Mouse (Mus musculus) activated CD4-positive, CD25-positive, alpha-beta regulatory T cell, adult 4 months (primary cell): ENCODE data around the gene Unc119. TPM values are rescaled to one million over a fixed set of nuclear protein-coding genes. Genes with fewer than 3 reads are reported as not detected.

ENCODE experiments used
- ATAC-seq: one replicate; pipeline ENCODE4 v1.8.0; 2017
- polyA plus RNA-seq, 2 experiments: library from polyadenylated mRNA; unstranded; fragments of 100-300 nt; shearing (Covaris generic); gene quantifications; one replicate each; pipeline ENCODE4 v1.2.1; 2017

The Unc119 gene
- 10 to 100 TPM; 17.0 to 17.6 TPM for polyA plus RNA-seq

- peak; percentile 34 for ATAC-seq
These were observed at the start of gene Unc119 for GRCm38 (mm10) chr11:78343381-78344327. Gene Unc119 (plus strand): TSS chr11:78343482.

- no peak for ATAC-seq
These were observed 48.7 kb upstream of the Unc119 start for GRCm38 (mm10) chr11:78294585-78294984.

GRCm38 (mm10) chr11:78300917-78301316 lies 42.4 kb upstream of the Unc119 start:
- no peak for ATAC-seq

- peak; percentile 99 for ATAC-seq
These were observed 41.8 kb upstream of the Unc119 start, which contains the start of gene Spag5 for GRCm38 (mm10) chr11:78301357-78302084. Gene Spag5 (plus strand): TSS chr11:78301529.

GRCm38 (mm10) chr11:78305272-78305671 lies 38.0 kb upstream of the Unc119 start:
- no peak for ATAC-seq

- no peak for ATAC-seq
These were observed 32.3 kb upstream of the Unc119 start for GRCm38 (mm10) chr11:78310861-78311511.

GRCm38 (mm10) chr11:78313662-78314061 lies 29.6 kb upstream of the Unc119 start:
- ATAC-seq: no peak

- ATAC-seq: no peak
These were observed 24.9 kb upstream of the Unc119 start for GRCm38 (mm10) chr11:78318411-78318810.

- no peak for ATAC-seq
These were observed 21.0 kb upstream of the Unc119 start for GRCm38 (mm10) chr11:78322076-78322831.

GRCm38 (mm10) chr11:78322860-78323259 lies 20.4 kb upstream of the Unc119 start, which contains the start of gene Aldoc:
Gene Aldoc (plus strand): TSS chr11:78322968.
- ATAC-seq: peak; percentile 99

- no peak for ATAC-seq
These were observed 19.1 kb upstream of the Unc119 start for GRCm38 (mm10) chr11:78324000-78324785.

- no peak for ATAC-seq
These were observed 18.3 kb upstream of the Unc119 start for GRCm38 (mm10) chr11:78324965-78325364.

GRCm38 (mm10) chr11:78327215-78327614 lies 16.1 kb upstream of the Unc119 start:
- no peak for ATAC-seq

GRCm38 (mm10) chr11:78327634-78328511 lies 15.4 kb upstream of the Unc119 start, which contains the start of gene Pigs:
Gene Pigs (plus strand): TSS chr11:78328415.
- peak; percentile 95 for ATAC-seq

GRCm38 (mm10) chr11:78328512-78329056 lies 14.7 kb upstream of the Unc119 start:
- no peak for ATAC-seq

GRCm38 (mm10) chr11:78332676-78333075 lies 10.6 kb upstream of the Unc119 start:
- ATAC-seq: no peak

GRCm38 (mm10) chr11:78333992-78334391 lies 9.3 kb upstream of the Unc119 start:
- ATAC-seq: no peak

- ATAC-seq: no peak
These were observed 6.2 kb upstream of the Unc119 start for GRCm38 (mm10) chr11:78337040-78337439.

- no peak for ATAC-seq
These were observed 1.6 kb upstream of the Unc119 start for GRCm38 (mm10) chr11:78341702-78342101.
